Mouse (Mus musculus) monocyte, adult 2 months (primary cell): ENCODE data around the gene Il2rg.
A peak's percentile ranks its signal among the peaks of the same experiment; 100 is the strongest.

ENCODE experiments used
- DNase-seq, 2 experiments: peaks; one replicate each; pipeline ENCODE4 v3.0.0; 2022; ENCODE audit warnings: low spot score in 2 of 2, low read depth in 1 of 2

The Il2rg gene

DNA sequence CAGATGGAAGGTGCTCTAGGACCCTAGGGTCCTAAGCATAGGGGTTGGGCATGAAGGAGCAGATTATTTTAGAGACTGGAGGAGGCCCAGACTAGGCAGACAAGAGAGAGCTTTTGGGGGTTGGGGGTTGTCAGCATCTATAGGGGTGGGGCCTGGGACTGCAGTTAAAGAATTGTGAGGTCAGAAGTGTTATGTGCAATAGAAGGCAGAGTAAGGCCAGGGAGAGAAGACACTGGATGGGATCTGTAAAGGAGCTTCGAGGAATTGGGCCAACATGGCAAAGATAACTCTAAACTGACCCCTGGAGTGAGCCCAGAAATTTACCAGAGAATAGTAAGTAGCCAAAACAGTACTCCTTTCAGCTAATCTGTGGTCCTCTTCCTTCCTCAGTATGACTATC lies 4.2 kb downstream of the Il2rg start, which contains the start of gene Gm614:
Gene Gm614 (minus strand): TSS at position 101 of the 400 bp plus-strand sequence.
- DNase-seq = no peak

DNA sequence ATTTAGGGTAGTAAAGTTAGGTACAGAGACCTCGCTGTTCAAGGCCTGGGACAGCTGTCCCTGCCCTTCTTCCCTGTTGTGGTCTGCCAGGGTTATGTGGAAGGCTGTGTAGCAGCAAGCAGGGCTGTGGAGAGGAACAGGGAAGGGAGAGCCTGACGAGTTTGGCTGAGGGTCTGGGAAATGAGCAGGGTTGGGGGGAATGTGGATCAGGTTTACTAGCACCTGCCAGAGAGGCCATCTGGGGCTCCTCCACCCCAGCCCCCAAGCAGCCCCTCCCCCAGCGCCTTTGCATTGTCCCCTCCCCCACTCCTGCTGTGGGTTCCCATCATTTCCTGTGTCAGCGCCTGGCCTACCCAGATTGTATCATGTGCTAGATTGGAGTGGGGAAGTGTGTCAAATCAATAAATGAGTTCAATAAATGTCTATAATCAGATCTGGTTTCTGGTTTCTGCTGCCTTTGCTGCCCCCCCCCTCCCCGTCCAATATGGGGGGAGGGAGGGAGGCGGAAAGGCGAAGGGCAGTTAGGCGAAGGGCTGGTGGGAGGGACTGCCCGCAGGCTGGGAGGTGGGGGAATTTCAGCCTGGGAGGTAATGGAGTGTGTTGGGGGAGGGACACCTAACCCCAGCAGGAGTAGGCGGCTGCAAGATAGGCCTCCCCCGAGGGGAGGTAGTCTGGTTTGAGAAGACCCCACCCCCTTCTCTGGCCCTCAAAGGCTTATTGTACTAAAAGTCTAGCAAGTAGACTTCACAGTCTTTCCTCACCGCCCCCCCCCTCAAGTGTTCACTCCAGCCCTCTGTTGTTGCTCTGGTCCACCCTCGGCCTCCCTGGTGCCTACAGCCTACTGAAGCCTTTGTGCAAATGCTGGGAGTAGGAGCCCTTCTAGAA lies 7.4 kb downstream of the Il2rg start:
- DNase-seq = no peak

DNA sequence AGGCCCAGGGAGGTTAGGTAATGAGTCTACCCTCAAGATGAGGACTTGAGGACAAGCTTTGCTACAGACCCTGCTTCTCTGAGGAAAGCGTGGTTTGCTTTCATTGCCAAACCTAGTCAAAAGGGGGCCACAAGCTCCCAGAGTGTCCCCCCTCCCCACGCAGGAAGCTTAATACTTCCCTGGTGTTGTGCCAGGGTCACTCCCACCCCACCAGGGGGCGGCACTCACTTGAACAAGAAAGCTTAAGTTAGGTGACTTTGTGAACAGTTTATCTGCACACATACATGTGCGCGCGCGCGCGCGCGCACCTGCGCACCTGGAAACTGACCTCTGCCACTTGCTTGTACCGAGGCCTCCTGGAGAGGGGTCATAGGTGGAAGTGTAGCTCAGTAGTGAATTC lies 11.5 kb downstream of the Il2rg start:
- DNase-seq = no peak

DNA sequence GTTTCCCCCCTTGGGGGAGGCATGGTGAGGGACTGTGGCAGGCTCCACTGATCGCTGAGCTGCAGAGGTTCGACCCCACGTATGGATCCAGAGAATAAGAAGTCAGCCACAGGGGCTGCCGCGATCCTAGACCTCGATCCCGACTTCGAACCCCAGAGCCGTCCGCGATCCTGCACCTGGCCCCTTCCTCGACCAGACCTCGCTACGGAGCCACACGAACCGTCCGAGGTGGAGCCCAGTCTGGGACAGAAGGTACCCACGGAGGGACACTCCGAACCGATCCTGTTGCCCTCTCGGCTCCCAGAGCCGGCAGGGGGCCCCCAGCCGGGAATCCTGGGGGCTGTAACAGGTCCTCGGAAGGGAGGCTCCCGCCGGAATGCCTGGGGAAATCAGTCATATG lies 13.3 kb downstream of the Il2rg start:
- no peak for DNase-seq

DNA sequence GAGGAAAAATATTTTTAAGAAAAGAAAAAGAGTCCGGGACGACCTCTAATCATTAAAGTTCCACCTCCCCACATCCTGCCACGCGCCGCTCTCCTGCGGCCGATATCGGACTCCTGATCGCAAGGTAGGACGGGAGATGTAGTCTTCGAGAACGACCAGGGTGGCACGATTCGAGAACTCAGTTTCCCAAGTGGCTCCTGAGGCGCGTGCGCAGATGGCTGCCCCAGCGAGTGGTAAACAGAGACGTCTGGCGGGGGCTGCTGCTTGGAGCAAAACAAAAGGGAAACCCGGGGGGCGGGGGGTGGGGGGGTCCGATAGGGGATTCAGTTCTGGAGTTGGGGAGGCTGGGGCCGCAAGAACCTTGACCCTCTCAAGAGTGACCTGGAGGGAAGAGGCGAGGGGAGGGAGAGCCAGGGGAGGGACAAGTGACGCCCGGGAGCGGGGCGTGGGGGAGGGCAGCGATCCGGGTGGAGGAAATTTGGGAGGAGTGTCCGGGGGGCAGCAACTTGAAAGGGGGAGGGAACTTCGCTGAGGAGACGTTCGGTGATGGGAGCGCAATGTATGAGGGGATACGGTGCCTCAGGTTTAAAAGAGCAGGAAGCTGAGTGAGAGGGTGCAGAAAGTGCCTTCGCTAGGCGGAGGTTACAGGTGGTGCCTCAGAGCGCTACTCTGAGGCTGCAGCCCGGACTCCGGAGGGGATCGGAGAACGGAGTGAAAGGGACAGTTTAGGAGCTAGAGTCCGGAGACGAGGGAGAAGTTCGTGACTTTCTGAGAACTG lies 13.9 kb downstream of the Il2rg start, which contains the start of gene Foxo4:
Gene Foxo4 (plus strand): TSS at position 577 of the 778 bp plus-strand sequence.
- peak in 1 of 2 experiments; percentile 54 for DNase-seq

DNA sequence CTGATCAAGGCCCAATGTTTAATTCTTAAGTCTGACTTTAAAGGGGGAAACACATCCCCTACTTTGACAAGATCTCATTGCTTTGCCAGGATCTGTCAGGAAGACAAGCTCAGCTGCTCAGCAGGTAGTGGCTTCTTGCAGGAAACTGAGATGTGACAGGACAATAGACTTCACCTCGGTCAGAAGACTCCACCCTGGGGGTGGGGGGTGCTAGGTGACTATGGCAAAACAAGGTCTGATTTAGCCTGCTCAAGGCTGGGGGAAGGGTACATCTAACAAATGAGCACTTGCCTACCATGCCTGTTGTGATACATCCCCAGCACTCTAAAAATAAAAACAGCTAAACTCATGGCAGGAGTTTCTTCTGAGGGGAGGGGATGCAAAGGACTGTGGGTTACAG lies 23.0 kb downstream of the Il2rg start:
- no peak for DNase-seq

DNA sequence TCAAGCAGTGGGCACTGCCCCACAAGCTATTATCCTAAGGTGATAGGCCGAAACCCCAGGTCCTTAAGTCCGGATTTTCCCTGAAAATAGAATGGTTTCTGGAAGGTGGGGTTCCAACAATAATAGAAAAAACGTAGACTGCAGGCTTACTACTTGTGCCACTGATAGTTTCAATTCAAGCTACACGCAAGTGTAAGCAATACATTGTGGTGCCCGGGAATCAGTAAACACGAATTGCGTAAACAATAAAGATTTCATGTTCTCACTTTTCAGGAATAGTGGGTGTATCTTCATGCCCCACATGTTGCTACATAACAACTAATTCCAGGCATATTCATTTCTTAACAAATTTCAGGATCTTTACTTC lies 45.3 kb downstream of the Il2rg start:
- DNase-seq = no peak

DNA sequence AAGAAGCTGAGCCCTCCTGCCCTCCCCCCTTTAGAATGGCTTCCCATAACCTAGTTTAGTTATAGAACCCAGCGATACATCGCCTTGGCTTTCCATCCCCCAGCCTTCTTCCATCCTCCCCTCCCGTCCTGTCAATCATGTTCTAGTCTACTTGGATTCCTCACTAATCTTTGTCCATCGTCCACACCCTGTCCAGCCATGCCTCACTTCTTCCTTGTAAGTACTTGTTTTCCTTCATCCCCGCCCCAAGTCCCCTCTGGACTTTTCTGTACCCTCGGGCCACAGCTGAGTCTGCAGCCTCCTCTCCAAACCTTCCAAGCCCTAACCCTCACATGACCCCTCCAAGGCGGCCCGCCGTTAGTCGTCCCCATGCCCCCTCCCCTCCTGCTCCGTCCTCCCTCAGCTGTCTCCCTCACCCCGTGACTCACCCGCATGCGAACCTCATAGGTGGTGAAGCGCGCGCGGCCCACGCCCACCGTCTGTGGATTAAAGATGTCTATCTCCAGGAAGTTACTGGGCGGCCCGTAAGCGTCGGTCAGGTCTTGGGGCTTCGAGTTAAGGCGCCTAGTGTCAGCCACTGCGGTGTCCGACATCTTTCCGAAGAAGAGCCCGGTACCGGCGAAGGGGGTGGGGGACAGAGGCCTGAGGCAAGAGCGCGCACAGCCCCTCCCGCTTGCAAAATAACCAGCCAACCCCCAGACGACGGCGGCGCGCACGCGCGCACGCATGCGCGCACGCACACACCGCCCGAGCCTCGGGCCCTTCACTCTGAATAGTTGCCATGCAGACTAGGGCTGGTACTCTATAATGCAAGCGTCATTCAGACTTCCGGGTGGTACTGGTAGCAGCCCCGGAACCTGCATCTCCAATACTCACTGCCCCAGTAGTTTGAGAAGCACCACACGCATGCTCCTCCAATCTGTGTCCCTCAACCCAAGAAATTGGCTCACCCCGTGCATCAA lies 45.9 kb downstream of the Il2rg start, which contains the start of gene Snx12:
Gene Snx12 (minus strand): TSS at position 730 of the 962 bp plus-strand sequence.
- DNase-seq = peak; percentile 41 to 67
